12 mouse cellular contexts compared by ENCODE assay signal in genomic region chr1:75561221-75561897, GRCm38 (mm10). TPM values are rescaled to one million over a fixed set of nuclear protein-coding genes. Genes with fewer than 3 reads are reported as not detected.
DNase-seq lines count a peak whose midpoint lies in the region; ATAC-seq and TF ChIP-seq lines count a peak whose summit lies in the region.
"Had no signal": no experiment of that assay in that cellular context is flagged by ENCODE, and none has a peak within 500 bp of the region (broad histone marks: within the 10 kb centered on the region; RNA-seq: fewer than 3 reads in every experiment).

No protein-coding gene starts in this region.

- 0 out of 2 replicates have a peak, but pooled peaks cover 6% of the 10 kb centered on the region for H3K36me3 ChIP-seq in forebrain, embryonic 16.5 days (ENCODE audit: control insufficient read depth, insufficient read depth)
- H3K36me3 ChIP-seq in forebrain, embryonic 14.5 days (ENCODE audit: control insufficient read depth, insufficient read depth, low read length): peaks cover 15% of the 10 kb centered on the region; the same call in 1 of the 2 replicates
- peaks cover 12% of the 10 kb centered on the region for H3K36me3 ChIP-seq in hindbrain, postnatal 0 days (ENCODE audit: insufficient read depth, low read length)
- peaks cover 15% of the 10 kb centered on the region for H3K36me3 ChIP-seq in hindbrain, embryonic 10.5 days
- H3K36me3 ChIP-seq: liver, embryonic 12.5 days had no signal

- no peak overlapping the region for H3K4me3 ChIP-seq in forebrain, embryonic 16.5 days (replicated peaks; ENCODE audit: low read length)
- no peak overlapping the region for H3K4me3 ChIP-seq in forebrain, embryonic 14.5 days (ENCODE audit: low read depth, low read length)
- H3K4me3 ChIP-seq in hindbrain, postnatal 0 days (ENCODE audit: low read length): no peak overlapping the region
- no peak overlapping the region for H3K4me3 ChIP-seq in hindbrain, embryonic 10.5 days
- H3K4me3 ChIP-seq: liver, embryonic 12.5 days had no signal

- no peak for TF ChIP-seq CTCF in hindbrain, postnatal 0 days (IDR thresholded peaks at IDR 0.05; ENCODE audit: low read depth)

- no peak overlapping the region for H3K4me2 ChIP-seq in forebrain, embryonic 16.5 days (ENCODE audit: low read length)
- no peak overlapping the region for H3K4me2 ChIP-seq in forebrain, embryonic 14.5 days (ENCODE audit: low read length)
- H3K4me2 ChIP-seq in hindbrain, postnatal 0 days (ENCODE audit: low read depth, low read length): no peak overlapping the region
- H3K4me2 ChIP-seq: liver, embryonic 12.5 days had no signal

- H3K4me1 ChIP-seq in forebrain, embryonic 16.5 days (replicated peaks; ENCODE audit: control insufficient read depth, insufficient read depth, low read length): peaks cover 20% of the 10 kb centered on the region
- H3K4me1 ChIP-seq in forebrain, embryonic 14.5 days (ENCODE audit: control insufficient read depth, insufficient read depth, low read length): peaks cover 13% of the 10 kb centered on the region
- H3K4me1 ChIP-seq in hindbrain, postnatal 0 days (ENCODE audit: insufficient read depth, low read length): peaks cover 15% of the 10 kb centered on the region; the same call in 1 of the 2 replicates
- H3K4me1 ChIP-seq in hindbrain, embryonic 10.5 days (replicated peaks): peaks cover 15% of the 10 kb centered on the region

- no peak for DNase-seq in forebrain, embryonic 14.5 days (ENCODE audit: low spot score)
- no peak for DNase-seq in hindbrain, postnatal 0 days (ENCODE audit: low spot score)
- no peak for DNase-seq in hindbrain, embryonic 10.5 days (ENCODE audit: low spot score)
- DNase-seq in NIH3T3 (ENCODE audit: low read depth): peak; percentile 60
- peak; percentile 59 to 65 for DNase-seq in adrenal gland, postnatal 36 days
- no peak for DNase-seq in ovary, postnatal 10 days (ENCODE audit: low spot score)
- DNase-seq: kidney, adult 18-20 months; lung, postnatal 4 days; spleen, adult 18-20 months; thymus, adult 18-20 months had no signal

- peak overlapping the region; percentile 66 for H3K27ac ChIP-seq in forebrain, embryonic 16.5 days (ENCODE audit: low read length)
- no peak overlapping the region for H3K27ac ChIP-seq in forebrain, embryonic 14.5 days (ENCODE audit: low read depth, low read length)
- H3K27ac ChIP-seq in hindbrain, postnatal 0 days: peak overlapping the region; percentile 76
- H3K27ac ChIP-seq in hindbrain, embryonic 10.5 days: no peak overlapping the region
- H3K27ac ChIP-seq: liver, embryonic 12.5 days had no signal

- ATAC-seq in forebrain, embryonic 16.5 days: peak; percentile 31
- no peak for ATAC-seq in forebrain, embryonic 14.5 days
- ATAC-seq in hindbrain, postnatal 0 days: peak; percentile 19; the same call in 1 of the 2 replicates
- ATAC-seq: liver, embryonic 12.5 days had no signal

- H3K27me3 ChIP-seq in forebrain, embryonic 16.5 days (replicated peaks; ENCODE audit: control insufficient read depth, insufficient read depth, low read length): no peaks in the 10 kb centered on the region
- no peaks in the 10 kb centered on the region for H3K27me3 ChIP-seq in forebrain, embryonic 14.5 days (replicated peaks; ENCODE audit: control insufficient read depth, insufficient read depth, low read length)
- H3K27me3 ChIP-seq in hindbrain, postnatal 0 days (ENCODE audit: insufficient read depth, low read length): no peaks in the 10 kb centered on the region
- H3K27me3 ChIP-seq in hindbrain, embryonic 10.5 days (ENCODE audit: insufficient read depth, poor library complexity, severe bottlenecking): peaks cover 12% of the 10 kb centered on the region; the same call in 1 of the 2 replicates

- H3K9ac ChIP-seq in forebrain, embryonic 16.5 days (replicated peaks; ENCODE audit: low read depth, low read length): no peak overlapping the region
- H3K9ac ChIP-seq in forebrain, embryonic 14.5 days (ENCODE audit: low read length): no peak overlapping the region
- H3K9ac ChIP-seq in hindbrain, postnatal 0 days (replicated peaks; ENCODE audit: low read length): no peak overlapping the region
- H3K9ac ChIP-seq: liver, embryonic 12.5 days had no signal

- 36% methylated on average over 4 of the region's 4 CpGs for WGBS in forebrain, embryonic 16.5 days
- 46% methylated on average over 4 of the region's 4 CpGs for WGBS in forebrain, embryonic 14.5 days
- 34% methylated on average over 4 of the region's 4 CpGs for WGBS in hindbrain, postnatal 0 days
- WGBS in hindbrain, embryonic 10.5 days: 57% methylated on average over 4 of the region's 4 CpGs

- H3K9me3 ChIP-seq in forebrain, embryonic 16.5 days (ENCODE audit: control insufficient read depth, low read length): no peaks in the 10 kb centered on the region
- H3K9me3 ChIP-seq in forebrain, embryonic 14.5 days (replicated peaks; ENCODE audit: control insufficient read depth, low read length): no peaks in the 10 kb centered on the region
- no peaks in the 10 kb centered on the region for H3K9me3 ChIP-seq in hindbrain, postnatal 0 days (ENCODE audit: low read length)
- H3K9me3 ChIP-seq in hindbrain, embryonic 10.5 days: 0 out of 2 replicates have a peak, but pooled peaks cover 3% of the 10 kb centered on the region
- H3K9me3 ChIP-seq: liver, embryonic 12.5 days had no signal

RNA-seq across cellular contexts. Expression of gene Slc4a3, which starts 15.3 kb away (rescaled TPM):
- polyA plus RNA-seq in forebrain, embryonic 16.5 days (2015; fragmentation: Nextera tagmentation; extraction: Ambion mirVana): 37.4 and 50.4 TPM in 2 replicates
- polyA plus RNA-seq in forebrain, embryonic 14.5 days (2014; fragmentation: Nextera tagmentation; extraction: Ambion mirVana): 12.6 and 18.7 TPM in 2 replicates
- 191 and 194 TPM in 2 replicates for total RNA-seq in hindbrain, postnatal 0 days (2014; rRNA removed)
- 90.0 and 96.4 TPM in 2 replicates for polyA plus RNA-seq in hindbrain, postnatal 0 days (2015; fragmentation: Nextera tagmentation; extraction: Ambion mirVana)
- polyA plus RNA-seq in hindbrain, embryonic 10.5 days (2016; fragmentation: Nextera tagmentation; extraction: Ambion mirVana): 13.2 and 19.8 TPM in 2 replicates
- 100 to 1,000 TPM in 1 of 2 experiments, 10 to 100 TPM in 1; 99.2 to 120 TPM for total RNA-seq in adrenal gland, postnatal 36 days (2021)

RNA-seq across cellular contexts. Expression of gene Stk11ip, which starts 40.0 kb away (rescaled TPM):
- polyA plus RNA-seq in forebrain, embryonic 16.5 days (2015; fragmentation: Nextera tagmentation; extraction: Ambion mirVana): 16.7 and 22.4 TPM in 2 replicates
- polyA plus RNA-seq in forebrain, embryonic 14.5 days (2014; fragmentation: Nextera tagmentation; extraction: Ambion mirVana): 8.7 and 10.7 TPM in 2 replicates
- 27.9 and 46.9 TPM in 2 replicates for total RNA-seq in hindbrain, postnatal 0 days (2014; rRNA removed)
- polyA plus RNA-seq in hindbrain, postnatal 0 days (2015; fragmentation: Nextera tagmentation; extraction: Ambion mirVana): 13.5 and 14.0 TPM in 2 replicates
- polyA plus RNA-seq in hindbrain, embryonic 10.5 days (2016; fragmentation: Nextera tagmentation; extraction: Ambion mirVana): 29.6 and 30.0 TPM in 2 replicates
- total RNA-seq in adrenal gland, postnatal 36 days (2021): 10 to 100 TPM; 16.6 to 20.6 TPM

RNA-seq across cellular contexts. Expression of gene Inha, which starts 54.5 kb away (rescaled TPM):
- polyA plus RNA-seq in forebrain, embryonic 16.5 days (2015; fragmentation: Nextera tagmentation; extraction: Ambion mirVana): 13.7 and 18.1 TPM in 2 replicates
- polyA plus RNA-seq in forebrain, embryonic 14.5 days (2014; fragmentation: Nextera tagmentation; extraction: Ambion mirVana): 4.9 and 6.3 TPM in 2 replicates
- total RNA-seq in hindbrain, postnatal 0 days (2014; rRNA removed): 28.9 and 31.8 TPM in 2 replicates
- 20.3 TPM in 2 replicates for polyA plus RNA-seq in hindbrain, postnatal 0 days (2015; fragmentation: Nextera tagmentation; extraction: Ambion mirVana)
- polyA plus RNA-seq in hindbrain, embryonic 10.5 days (2016; fragmentation: Nextera tagmentation; extraction: Ambion mirVana): 2.7 TPM in 2 replicates
- 10 to 100 TPM; 21.8 to 34.7 TPM for total RNA-seq in adrenal gland, postnatal 36 days (2021)

RNA-seq across cellular contexts. Expression of gene Obsl1, which starts 55.1 kb away (rescaled TPM):
- 19.6 and 21.6 TPM in 2 replicates for polyA plus RNA-seq in forebrain, embryonic 16.5 days (2015; fragmentation: Nextera tagmentation; extraction: Ambion mirVana)
- 17.0 and 17.7 TPM in 2 replicates for polyA plus RNA-seq in forebrain, embryonic 14.5 days (2014; fragmentation: Nextera tagmentation; extraction: Ambion mirVana)
- 52.4 and 62.4 TPM in 2 replicates for total RNA-seq in hindbrain, postnatal 0 days (2014; rRNA removed)
- polyA plus RNA-seq in hindbrain, postnatal 0 days (2015; fragmentation: Nextera tagmentation; extraction: Ambion mirVana): 22.7 and 23.9 TPM in 2 replicates
- 37.9 and 44.2 TPM in 2 replicates for polyA plus RNA-seq in hindbrain, embryonic 10.5 days (2016; fragmentation: Nextera tagmentation; extraction: Ambion mirVana)
- 10 to 100 TPM; 59.8 to 67.4 TPM for total RNA-seq in adrenal gland, postnatal 36 days (2021)

Comparison
In these comparisons a context has a peak if more than half of its experiments do, and no peak if none do; other contexts are left out.
1. H3K27ac ChIP-seq: peak in forebrain, embryonic 16.5 days (single experiment) and hindbrain, postnatal 0 days (single experiment); none in forebrain, embryonic 14.5 days (single experiment) and hindbrain, embryonic 10.5 days (single experiment).
2. DNase-seq: peak in NIH3T3 (single experiment) and adrenal gland, postnatal 36 days (2 of 2); none in forebrain, embryonic 14.5 days (single experiment), hindbrain, postnatal 0 days (single experiment), hindbrain, embryonic 10.5 days (single experiment) and ovary, postnatal 10 days (single experiment).